Mouse (Mus musculus): ENCODE data around the gene Pi4k2a. TPM values are rescaled to one million over a fixed set of nuclear protein-coding genes. Genes with fewer than 3 reads are reported as not detected.

The Pi4k2a gene
- total and polyA plus RNA-seq, 3 experiments: 7.0 to 23.9 (median 10.0) TPM

GRCm38 (mm10) chr19:42089748-42090595 is at the start of gene Pi4k2a (continued):
- TF ChIP-seq NELFE (IDR thresholded peaks at IDR 0.05; ENCODE audit: low read depth, low read length): peak; percentile 77; the same call in 1 of the 2 replicates

DNA sequence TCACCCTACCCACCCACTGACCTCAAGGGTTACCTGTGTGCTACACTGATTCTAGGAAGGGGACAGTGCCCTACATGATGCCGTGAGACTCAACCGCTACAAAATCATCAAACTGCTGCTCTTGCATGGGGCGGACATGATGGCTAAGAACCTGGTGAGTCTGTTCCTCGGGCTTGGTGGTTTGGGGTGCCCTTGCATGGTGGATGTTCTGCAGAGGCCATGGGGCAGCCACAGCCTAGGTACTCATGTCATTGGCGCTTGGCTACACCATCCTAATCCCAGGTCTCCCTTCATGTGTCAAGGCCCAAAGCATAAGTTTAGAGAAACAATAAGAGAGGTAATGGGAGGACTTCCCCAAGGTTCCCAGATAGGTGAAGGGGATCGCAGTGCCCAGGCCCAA is 46.3 kb upstream of the Pi4k2a start:
- Histone ChIP-seq H3K27ac (ENCODE audit: insufficient read depth, low read depth) (no peak overlapping the region), H3K4me1 (ENCODE audit: control insufficient read depth in 1 of 2, insufficient read depth in 2 of 2) (no peaks in the 10 kb centered on the region), H3K27me3 (replicated peaks) (peaks cover 54% of the 10 kb centered on the region), H3K9me3 (replicated peaks; ENCODE audit: low read length) (peaks cover 5% of the 10 kb centered on the region), H3K9ac (ENCODE audit: insufficient read depth, low read depth) (no peak overlapping the region), H3K79me2 (replicated peaks; ENCODE audit: control insufficient read depth, extremely low read depth, insufficient read depth, poor library complexity, severe bottlenecking) (no peaks in the 10 kb centered on the region), H3K4me3 (replicated peaks in 1 of 3; ENCODE audit: low read depth in 2 of 3, low read length in 2 of 3, poor library complexity in 1 of 3) (no peak overlapping the region), H3K36me3 (replicated peaks in 1 of 2; ENCODE audit: control insufficient read depth in 1 of 2, insufficient read depth in 1 of 2, low read length in 1 of 2) (no peaks in the 10 kb centered on the region), H3K4me2 (ENCODE audit: insufficient read depth, low read depth, poor library complexity, severe bottlenecking) (no peak overlapping the region)
- dilution Hi-C loops (cut with MboI; ENCODE audit: extremely low pct_ligation_motif_present, extremely low pct_unique_long_range_greater_than_20kb, low sequenced_read_pairs) (no loop called here), in situ Hi-C loops (cut with MboI; ENCODE audit: low pct_ligation_motif_present, low pct_unique_long_range_greater_than_20kb, low sequenced_read_pairs) (loop anchor here (5.0 kb wide), 1 partner anchor 118 kb away; the partner anchor contains the start of gene Zfyve27)
- no peak for DNase-seq (ENCODE audit: extremely low read depth)
- TF ChIP-seq ZMIZ1 (IDR thresholded peaks at IDR 0.05; ENCODE audit: low read depth, low read length) (no peak), USF1 (IDR thresholded peaks at IDR 0.05; ENCODE audit: low read depth, low read length) (no peak), NRF1 (IDR thresholded peaks at IDR 0.05; ENCODE audit: low read depth, low read length) (no peak), CHD2 (IDR thresholded peaks at IDR 0.05; ENCODE audit: low read length) (no peak), PAX5 (IDR thresholded peaks at IDR 0.05; ENCODE audit: low read length) (no peak), MXI1 (IDR thresholded peaks at IDR 0.05; ENCODE audit: low read depth, low read length) (no peak), E2F4 (IDR thresholded peaks at IDR 0.05; ENCODE audit: insufficient replicate concordance, low read depth, low read length) (no peak), JUND (conservative IDR thresholded peaks at IDR 0.05; ENCODE audit: low read depth, low read length) (no peak), IRF4 (IDR thresholded peaks at IDR 0.05; ENCODE audit: low read depth, low read length) (no peak), SMC3 (IDR thresholded peaks at IDR 0.05; ENCODE audit: low read depth, low read length) (no peak), ZC3H11A (IDR thresholded peaks at IDR 0.05; ENCODE audit: low read depth, low read length) (no peak), MAX (IDR thresholded peaks at IDR 0.05; ENCODE audit: low read length) (no peak), BHLHE40 (IDR thresholded peaks at IDR 0.05; ENCODE audit: low read depth, low read length) (no peak), GABPA (IDR thresholded peaks at IDR 0.05; ENCODE audit: insufficient replicate concordance, low read depth, low read length) (no peak), JUN (IDR thresholded peaks at IDR 0.05; ENCODE audit: insufficient read depth, low read depth, low read length) (no peak), RAD21 (IDR thresholded peaks at IDR 0.05; ENCODE audit: low read depth, low read length) (no peak), MEF2A (IDR thresholded peaks at IDR 0.05; ENCODE audit: borderline replicate concordance, low read depth, low read length) (no peak), MAZ (IDR thresholded peaks at IDR 0.05; ENCODE audit: low read depth, low read length) (no peak), CHD1 (IDR thresholded peaks at IDR 0.05; ENCODE audit: low read depth, low read length) (no peak)
